Mouse (Mus musculus): ENCODE results near the gene Gm11444. TPM values are rescaled to one million over a fixed set of nuclear protein-coding genes. Genes with fewer than 3 reads are reported as not detected.

Gene Gm11444
- total and polyA plus RNA-seq, 2 experiments from 2014 or later = not detected

- Histone ChIP-seq H3K9ac (no peak overlapping the region), H3K4me1 (ENCODE audit: insufficient read depth) (no peaks in the 10 kb centered on the region), H3K9me3 (ENCODE audit: low read length) (no peaks in the 10 kb centered on the region), H3K4me2 (ENCODE audit: low read depth) (no peak overlapping the region), H3K27ac (ENCODE audit: low read depth, low read length) (no peak overlapping the region), H3K27me3 (ENCODE audit: insufficient read depth, low read length) (peaks cover 71% of the 10 kb centered on the region), H3K4me3 (ENCODE audit: low read depth, low read length) (no peak overlapping the region), H3K36me3 (ENCODE audit: insufficient read depth) (no peaks in the 10 kb centered on the region)
- peak; percentile 52 for DNase-seq
- TF ChIP-seq CTCF (IDR thresholded peaks at IDR 0.05; ENCODE audit: low read depth) = no peak
- WGBS = 5% methylated on average over 16 of the region's 16 CpGs
- ATAC-seq = no peak
Measured at GRCm38 (mm10) chr11:85835753-85836522, 14.2 kb downstream of the Gm11444 start.

GRCm38 (mm10) chr11:85835001-85835752, 15.0 kb downstream of the Gm11444 start:
- no peak for DNase-seq
- peaks cover 70% of the 10 kb centered on the region for H3K27me3 ChIP-seq (ENCODE audit: insufficient read depth, low read length)
- no peak for TF ChIP-seq CTCF (IDR thresholded peaks at IDR 0.05; ENCODE audit: low read depth)
- no peaks in the 10 kb centered on the region for H3K36me3 ChIP-seq (ENCODE audit: insufficient read depth)
- ATAC-seq = no peak
- no peaks in the 10 kb centered on the region for H3K4me1 ChIP-seq (ENCODE audit: insufficient read depth)
- H3K9ac ChIP-seq = no peak overlapping the region
- WGBS = 8% methylated on average over 9 of the region's 9 CpGs
- H3K9me3 ChIP-seq (ENCODE audit: low read length) = no peaks in the 10 kb centered on the region
- H3K4me3 ChIP-seq (ENCODE audit: low read depth, low read length) = no peak overlapping the region
- no peak overlapping the region for H3K4me2 ChIP-seq (ENCODE audit: low read depth)
- no peak overlapping the region for H3K27ac ChIP-seq (ENCODE audit: low read depth, low read length)

GRCm38 (mm10) chr11:85834386-85834931, 15.7 kb downstream of the Gm11444 start:
- H3K4me3 ChIP-seq (ENCODE audit: low read depth, low read length) = no peak overlapping the region
- no peaks in the 10 kb centered on the region for H3K36me3 ChIP-seq (ENCODE audit: insufficient read depth)

GRCm38 (mm10) chr11:85833761-85834385, 16.3 kb downstream of the Gm11444 start:
- Histone ChIP-seq H3K9me3 (ENCODE audit: low read length) (no peaks in the 10 kb centered on the region), H3K27me3 (ENCODE audit: insufficient read depth, low read length) (peaks cover 69% of the 10 kb centered on the region), H3K4me2 (ENCODE audit: low read depth) (no peak overlapping the region), H3K9ac (no peak overlapping the region), H3K27ac (ENCODE audit: low read depth, low read length) (no peak overlapping the region), H3K4me1 (ENCODE audit: insufficient read depth) (no peaks in the 10 kb centered on the region), H3K36me3 (ENCODE audit: insufficient read depth) (no peaks in the 10 kb centered on the region), H3K4me3 (ENCODE audit: low read depth, low read length) (0 out of 2 replicates have a peak overlapping the region, but pooled peaks have one; percentile 9)
- ATAC-seq (no peak), DNase-seq (peak; percentile 76)
- no peak for TF ChIP-seq CTCF (IDR thresholded peaks at IDR 0.05; ENCODE audit: low read depth)
- WGBS = 6% methylated on average over 11 of the region's 11 CpGs

More at GRCm38 (mm10) chr11:85834386-85834931, 15.7 kb downstream of the Gm11444 start:
- no peak for DNase-seq
- Histone ChIP-seq H3K27me3 (ENCODE audit: insufficient read depth, low read length) (peaks cover 69% of the 10 kb centered on the region), H3K9me3 (ENCODE audit: low read length) (no peaks in the 10 kb centered on the region), H3K27ac (ENCODE audit: low read depth, low read length) (no peak overlapping the region), H3K9ac (no peak overlapping the region), H3K4me2 (ENCODE audit: low read depth) (no peak overlapping the region), H3K4me1 (ENCODE audit: insufficient read depth) (no peaks in the 10 kb centered on the region)
- ATAC-seq = no peak
- TF ChIP-seq CTCF (IDR thresholded peaks at IDR 0.05; ENCODE audit: low read depth) = no peak
- WGBS = 7% methylated on average over 17 of the region's 17 CpGs

GRCm38 (mm10) chr11:85833081-85833521, 17.0 kb downstream of the Gm11444 start:
- no peak for ATAC-seq
- Histone ChIP-seq H3K27ac (ENCODE audit: low read depth, low read length) (no peak overlapping the region), H3K36me3 (ENCODE audit: insufficient read depth) (no peaks in the 10 kb centered on the region), H3K27me3 (ENCODE audit: insufficient read depth, low read length) (peaks cover 69% of the 10 kb centered on the region), H3K4me2 (ENCODE audit: low read depth) (peak overlapping the region; percentile 47), H3K9ac (0 out of 2 replicates have a peak overlapping the region, but pooled peaks have one; percentile 14), H3K4me3 (ENCODE audit: low read depth, low read length) (peak overlapping the region; percentile 32), H3K9me3 (ENCODE audit: low read length) (no peaks in the 10 kb centered on the region), H3K4me1 (ENCODE audit: insufficient read depth) (no peaks in the 10 kb centered on the region)
- DNase-seq = peak; percentile 18
- no peak for TF ChIP-seq CTCF (IDR thresholded peaks at IDR 0.05; ENCODE audit: low read depth)
- 2% methylated on average over 41 of the region's 54 CpGs for WGBS

GRCm38 (mm10) chr11:85832231-85832924, 17.8 kb downstream of the Gm11444 start, which contains the start of gene Tbx2:
Gene Tbx2, plus strand, starts transcription at chr11:85832551.
- 1% methylated on average over 39 of the region's 52 CpGs for WGBS
- no peaks in the 10 kb centered on the region for H3K9me3 ChIP-seq (ENCODE audit: low read length)
- ATAC-seq = peak; percentile 36; the same call in 1 of the 2 replicates
- H3K4me2 ChIP-seq (ENCODE audit: low read depth) = peak within 1 kb of the TSS; percentile 47
- peak; percentile 22 for DNase-seq
- no peak for TF ChIP-seq CTCF (IDR thresholded peaks at IDR 0.05; ENCODE audit: low read depth)
- H3K27ac ChIP-seq (ENCODE audit: low read depth, low read length) = no peak within 1 kb of the TSS
- H3K9ac ChIP-seq = 0 out of 2 replicates have a peak within 1 kb of the TSS, but pooled peaks have one; percentile 14
- no peaks in the 10 kb centered on the region for H3K36me3 ChIP-seq (ENCODE audit: insufficient read depth)
- peak within 1 kb of the TSS; percentile 32 for H3K4me3 ChIP-seq (ENCODE audit: low read depth, low read length)
- peaks cover 72% of the 10 kb centered on the region for H3K27me3 ChIP-seq (ENCODE audit: insufficient read depth, low read length)
- H3K4me1 ChIP-seq (ENCODE audit: insufficient read depth) = no peaks in the 10 kb centered on the region
